Mouse (Mus musculus) CD4-positive, CD25-positive, alpha-beta regulatory T cell, adult 2 months (primary cell): Measurements from ENCODE around the gene Coa4.

Experiments
- DNase-seq: peaks from one replicate; pipeline ENCODE4 v3.0.0-alpha.2; 2012; ENCODE audit warnings: low read depth, low spot score

Coa4 gene

DNA sequence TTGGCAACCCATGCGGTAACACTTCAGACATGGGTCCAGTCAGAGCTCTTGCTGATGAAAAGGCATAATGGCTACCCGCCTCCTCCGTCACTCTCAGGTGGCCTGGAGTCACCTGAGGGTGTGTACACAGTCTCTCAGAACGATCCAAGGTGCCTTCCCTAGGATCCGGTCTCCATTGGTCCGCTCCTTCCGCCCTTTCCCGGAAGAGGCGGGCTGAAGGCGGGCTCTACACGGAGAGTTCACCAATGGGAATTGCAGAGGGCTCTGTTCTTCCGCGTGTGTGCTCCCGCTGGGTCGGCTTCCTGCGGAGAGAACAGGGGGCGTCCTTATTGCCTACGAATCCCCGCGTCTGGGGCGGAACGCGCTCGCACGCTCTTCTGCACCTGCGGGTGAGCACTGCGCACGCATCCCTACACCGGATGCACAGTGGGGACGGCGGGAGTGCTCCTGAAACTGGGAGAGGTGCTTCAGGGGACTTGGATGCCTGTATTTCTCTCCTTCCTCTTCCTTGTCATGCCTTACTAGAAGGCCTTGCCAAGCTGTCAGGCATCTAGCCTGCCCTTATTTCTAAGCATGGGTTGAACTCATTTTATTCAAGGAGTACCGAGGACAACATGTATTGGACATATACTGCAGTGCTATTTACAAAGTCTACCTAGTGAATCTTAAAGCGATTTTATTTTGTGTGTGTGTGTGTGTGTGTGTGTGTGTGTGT is at the start of gene Coa4:
Gene Coa4 (plus strand): TSS at position 268 of the 715 bp plus-strand sequence.
- peak; percentile 95 for DNase-seq

DNA sequence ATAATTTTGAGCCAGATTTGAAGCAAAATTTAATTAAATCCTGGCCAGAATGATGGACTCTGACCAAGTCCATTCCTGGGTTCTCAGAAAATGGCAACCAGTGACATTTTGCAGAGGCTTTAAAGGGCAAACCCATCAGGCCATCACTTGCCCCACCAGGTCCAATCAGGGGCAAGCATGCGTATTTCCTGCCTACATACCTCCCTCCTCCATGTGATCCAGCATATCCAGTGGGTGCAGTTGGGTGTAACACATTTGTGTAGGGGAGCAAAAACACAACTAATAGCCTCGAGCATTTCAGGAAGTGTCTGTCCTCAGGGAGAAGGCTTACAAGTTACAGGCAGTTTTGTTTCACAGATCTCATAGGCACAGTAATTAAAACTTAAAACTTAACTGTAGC is 49.6 kb upstream of the Coa4 start:
- no peak for DNase-seq

DNA sequence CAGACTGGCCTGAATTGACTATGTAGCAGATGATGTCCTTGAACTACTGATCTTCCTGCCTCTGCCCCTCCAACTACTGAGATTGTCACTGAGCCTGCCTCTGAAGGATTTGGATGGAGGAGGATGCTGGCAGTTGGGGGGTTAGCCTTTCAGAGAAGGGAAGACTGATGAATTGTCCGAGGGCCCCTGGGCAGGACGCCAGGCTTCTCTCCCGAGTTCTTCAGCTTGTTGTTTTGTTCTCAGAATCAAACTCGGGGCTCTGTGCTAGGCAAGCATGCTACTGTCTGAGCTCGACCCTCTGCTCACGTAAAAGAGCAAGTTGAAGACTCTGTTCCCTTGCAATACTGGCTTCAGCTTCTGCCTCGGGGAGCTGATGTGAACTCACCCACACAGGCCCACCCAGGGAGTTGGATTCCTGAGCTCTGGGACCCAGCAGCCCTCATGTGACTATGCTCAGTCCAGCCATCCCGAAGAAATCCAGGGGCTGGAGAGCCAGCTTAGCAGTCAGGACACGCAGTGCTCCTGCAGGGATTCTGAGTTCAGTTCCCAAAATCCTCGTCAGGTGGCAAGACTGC is 48.3 kb upstream of the Coa4 start:
- no peak for DNase-seq

DNA sequence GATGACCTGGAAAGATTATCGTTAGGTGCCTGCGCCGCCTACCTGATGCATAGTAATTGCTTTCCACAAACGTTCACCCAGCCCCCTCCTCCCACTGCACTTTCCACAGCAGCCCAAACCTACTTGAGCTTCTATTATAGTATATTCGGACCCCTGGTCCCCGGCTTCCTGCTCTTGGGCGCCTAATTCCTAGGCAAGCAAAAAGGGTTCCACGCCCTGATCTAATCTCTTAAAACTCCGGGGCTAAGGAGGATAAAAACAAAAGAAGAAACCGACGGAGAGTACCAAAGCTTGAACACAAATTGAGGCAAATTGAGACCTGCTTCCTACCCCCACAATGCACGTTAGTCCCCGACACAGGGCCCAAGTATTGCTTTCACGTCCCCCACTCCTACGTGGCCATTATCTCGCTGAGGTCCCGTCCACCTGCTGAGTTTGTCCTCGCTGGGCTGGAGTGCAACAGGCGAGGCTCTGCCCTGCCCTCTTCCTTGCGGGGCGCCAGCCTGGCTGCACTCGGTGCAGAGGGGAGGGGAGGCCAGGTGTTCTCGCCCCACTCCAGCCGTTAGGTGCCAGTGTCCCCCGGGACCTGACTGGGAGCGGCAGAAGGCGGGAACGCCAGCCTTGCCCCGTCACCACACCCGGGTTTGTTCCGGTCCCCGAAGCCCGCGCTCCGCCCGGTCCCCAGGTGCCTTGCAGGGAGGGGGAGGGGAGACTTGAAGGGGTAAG is 44.3 kb upstream of the Coa4 start:
- DNase-seq: peak; percentile 67

DNA sequence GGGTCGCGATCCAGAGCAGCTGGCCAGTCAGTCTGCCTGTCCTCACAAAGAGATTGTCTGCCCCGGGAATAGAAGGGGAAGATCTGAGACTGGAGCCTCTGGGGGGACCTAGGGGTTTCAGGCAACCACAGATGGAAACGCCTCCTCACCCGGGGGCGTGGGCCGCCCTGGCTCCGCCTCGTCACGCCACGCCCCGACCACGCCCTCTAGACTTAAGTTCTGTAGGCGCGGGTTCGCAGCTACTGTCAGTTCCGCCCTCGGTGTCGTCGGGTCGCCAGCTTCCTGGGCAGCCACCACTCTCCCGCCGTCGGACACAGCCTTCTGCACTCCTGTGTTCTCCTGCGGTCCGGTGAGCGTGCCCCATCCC is 43.8 kb upstream of the Coa4 start, which contains the start of gene Ucp2:
Gene Ucp2 (plus strand): TSS at position 221 of the 367 bp plus-strand sequence.
- DNase-seq: peak; percentile 96

DNA sequence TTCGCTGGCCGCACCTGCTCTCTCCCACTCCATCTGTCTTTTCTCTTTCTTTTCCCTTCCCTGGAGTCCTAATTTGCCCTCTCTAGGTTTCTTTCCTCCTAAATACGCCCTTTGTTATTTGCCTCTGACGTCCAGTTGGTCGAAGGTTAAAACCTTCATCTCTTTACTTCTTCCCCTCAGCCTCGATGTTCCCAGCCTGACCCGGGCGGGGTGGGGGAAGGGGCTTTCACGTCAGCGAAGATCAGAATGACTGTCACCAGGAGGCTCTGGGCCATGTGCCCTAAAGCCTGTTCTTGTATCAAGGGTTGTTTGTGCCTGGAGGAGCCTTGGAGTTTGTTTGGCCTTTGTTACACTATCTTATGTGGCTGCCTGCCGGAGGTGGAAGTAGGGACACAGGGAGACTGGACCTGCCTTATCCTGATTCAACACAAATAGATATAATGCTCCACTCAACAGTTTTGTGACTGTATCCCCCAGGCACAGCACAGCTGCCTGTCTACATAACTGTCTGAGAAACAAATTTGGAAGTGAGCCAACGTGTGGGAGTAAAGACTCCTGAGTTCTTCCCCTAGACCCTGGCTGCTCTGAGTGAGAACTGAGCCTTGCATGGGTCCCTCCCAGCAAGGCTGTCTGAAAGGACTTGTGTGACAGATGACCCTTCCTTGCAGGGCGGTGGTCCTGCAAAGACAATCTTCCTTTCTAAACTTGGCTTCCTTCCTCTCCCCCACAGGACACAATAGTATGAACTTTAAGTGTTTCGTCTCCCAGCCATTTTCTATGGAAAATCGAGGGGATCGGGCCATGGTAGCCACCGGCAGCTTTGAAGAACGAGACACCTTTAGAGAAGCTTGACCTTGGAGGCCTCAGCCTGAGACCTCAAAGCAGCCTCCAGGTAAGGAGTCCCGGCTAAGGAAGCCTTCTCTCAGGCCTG is 43.1 kb upstream of the Coa4 start:
- DNase-seq: peak; percentile 82

DNA sequence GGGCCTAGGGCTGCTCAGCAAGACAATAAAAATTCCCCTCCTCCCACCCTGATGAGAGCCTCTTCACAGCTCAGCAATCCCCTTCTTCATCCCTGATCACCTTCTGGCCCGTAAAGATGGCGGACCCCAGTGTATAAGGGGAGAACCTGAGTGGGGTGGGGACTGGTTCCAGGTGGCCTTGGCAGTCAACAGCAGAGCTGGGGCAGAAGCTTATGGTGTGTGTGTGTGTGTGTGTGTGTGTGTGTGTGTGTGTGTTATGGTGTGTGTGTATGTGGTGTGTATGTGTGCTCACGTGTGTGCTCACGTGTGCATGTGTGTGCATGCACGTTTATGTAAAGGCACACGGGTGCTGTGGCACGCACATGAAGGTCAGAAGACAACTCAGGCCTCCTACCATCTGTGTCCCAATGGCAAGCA is 42.4 kb upstream of the Coa4 start:
- peak; percentile 73 for DNase-seq

DNA sequence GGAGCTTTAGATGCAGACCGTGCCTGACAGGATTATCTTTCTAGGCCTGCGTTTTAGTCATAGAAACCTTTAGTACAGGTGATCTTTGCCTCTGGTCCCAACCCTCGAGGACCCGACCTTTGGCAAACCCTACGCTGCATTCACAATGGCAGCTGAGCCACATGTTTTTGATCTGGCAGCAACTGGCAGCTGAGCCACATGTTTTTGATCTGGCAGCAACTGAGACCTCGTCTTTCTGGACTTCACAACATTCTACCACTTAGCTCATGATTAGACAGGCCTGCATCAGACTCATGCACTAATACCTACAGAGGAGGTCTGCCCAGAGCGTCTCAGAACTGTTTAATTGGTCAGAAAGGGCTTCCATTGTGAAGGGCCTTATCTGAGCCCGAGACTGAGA is 41.8 kb upstream of the Coa4 start:
- DNase-seq: peak; percentile 55

DNA sequence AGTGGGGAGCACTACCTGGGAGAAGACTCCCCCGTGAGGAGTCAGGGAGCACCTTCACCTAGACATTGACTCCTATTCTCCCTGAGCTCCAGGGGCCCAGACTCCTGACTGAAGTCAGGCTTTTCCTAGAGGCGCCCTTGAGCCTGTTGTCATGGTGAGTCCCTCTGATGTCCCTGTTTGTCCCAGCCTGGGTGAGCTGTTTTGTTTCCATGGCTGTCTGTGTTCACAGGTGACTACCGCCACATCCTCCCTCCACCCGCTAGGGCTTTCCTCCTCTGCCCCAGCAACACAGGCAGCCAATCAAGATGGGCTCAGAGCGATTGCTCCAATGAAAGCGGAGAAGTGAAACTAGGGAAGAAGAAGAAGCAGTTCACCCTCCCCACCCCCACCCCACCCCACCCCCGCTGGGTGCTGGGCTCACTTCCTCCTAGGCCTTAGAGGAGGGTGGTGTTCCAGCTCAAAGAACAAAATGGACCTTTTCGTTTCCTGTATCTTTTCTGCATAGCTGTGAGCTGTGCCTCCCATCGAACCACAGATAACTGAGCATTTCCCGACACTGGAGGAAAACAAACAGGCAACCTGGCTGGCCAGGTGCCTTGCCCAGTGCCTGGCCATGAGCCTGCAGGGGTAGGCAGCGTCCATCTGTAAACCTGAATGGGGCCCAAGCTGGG is 41.2 kb upstream of the Coa4 start:
- peak; percentile 95 for DNase-seq

DNA sequence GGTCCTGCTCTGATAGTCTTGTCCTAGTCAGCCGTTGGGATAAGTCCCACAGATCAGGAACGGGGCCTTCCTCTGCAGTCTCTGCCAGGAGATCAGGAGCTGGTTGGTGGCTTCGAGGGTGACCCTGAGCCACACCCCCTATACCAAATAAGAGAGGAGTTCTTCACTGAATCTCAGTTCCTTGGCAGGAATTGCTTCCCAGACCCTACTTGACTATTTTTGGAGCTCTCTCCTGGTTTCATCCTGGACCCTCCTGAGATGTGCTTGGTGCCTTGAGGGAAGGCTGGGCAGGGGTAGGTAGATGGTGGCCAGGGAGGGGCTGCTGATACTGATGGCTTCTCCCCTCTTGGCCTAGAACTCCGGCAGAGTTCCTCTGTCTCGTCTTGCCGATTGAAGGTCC is 40.5 kb upstream of the Coa4 start:
- DNase-seq: peak; percentile 22

DNA sequence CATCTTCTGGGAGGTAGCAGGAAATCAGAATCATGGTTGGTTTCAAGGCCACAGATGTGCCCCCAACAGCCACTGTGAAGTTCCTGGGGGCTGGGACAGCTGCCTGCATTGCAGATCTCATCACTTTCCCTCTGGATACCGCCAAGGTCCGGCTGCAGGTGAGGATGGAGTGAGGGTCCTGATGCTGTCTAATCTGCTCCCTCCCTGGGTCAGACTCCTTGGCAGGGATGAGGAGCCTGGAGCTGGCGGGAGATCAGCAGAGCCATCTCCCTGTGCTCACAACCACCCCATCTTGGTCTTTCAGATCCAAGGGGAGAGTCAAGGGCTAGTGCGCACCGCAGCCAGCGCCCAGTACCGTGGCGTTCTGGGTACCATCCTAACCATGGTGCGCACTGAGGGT is 40.1 kb upstream of the Coa4 start:
- peak; percentile 19 for DNase-seq

DNA sequence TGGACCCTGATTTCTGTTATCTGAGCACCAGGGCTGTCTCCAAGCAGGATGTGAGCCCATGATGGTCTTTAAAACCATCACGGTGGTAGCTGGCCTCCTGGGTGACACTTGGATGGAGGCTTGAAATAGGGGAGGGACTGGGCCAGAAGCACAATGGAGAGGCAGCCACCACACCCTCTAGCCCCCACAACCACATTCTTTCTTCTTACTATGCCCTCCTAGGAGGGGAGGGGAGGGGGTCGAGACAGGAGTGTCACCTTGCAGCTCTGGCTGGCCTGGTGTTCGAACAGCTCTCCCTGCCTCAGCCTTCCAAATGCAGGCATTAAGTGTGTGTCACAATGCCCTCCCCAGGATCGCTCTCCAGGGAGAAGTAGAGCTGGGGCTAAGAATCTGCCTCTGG is 39.5 kb upstream of the Coa4 start:
- DNase-seq: no peak

DNA sequence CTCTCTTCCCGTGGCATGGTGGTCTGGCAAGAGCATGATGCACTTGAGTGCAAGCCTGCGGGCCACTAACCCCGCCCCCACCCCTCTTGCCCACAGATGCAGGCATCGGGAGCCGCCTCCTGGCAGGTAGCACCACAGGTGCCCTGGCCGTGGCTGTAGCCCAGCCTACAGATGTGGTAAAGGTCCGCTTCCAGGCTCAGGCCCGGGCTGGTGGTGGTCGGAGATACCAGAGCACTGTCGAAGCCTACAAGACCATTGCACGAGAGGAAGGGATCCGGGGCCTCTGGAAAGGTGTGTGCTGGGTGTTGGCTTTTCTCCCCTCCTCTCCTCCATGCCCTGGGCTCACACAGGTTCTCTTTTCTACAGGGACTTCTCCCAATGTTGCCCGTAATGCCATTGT is 38.9 kb upstream of the Coa4 start:
- peak; percentile 23 for DNase-seq

DNA sequence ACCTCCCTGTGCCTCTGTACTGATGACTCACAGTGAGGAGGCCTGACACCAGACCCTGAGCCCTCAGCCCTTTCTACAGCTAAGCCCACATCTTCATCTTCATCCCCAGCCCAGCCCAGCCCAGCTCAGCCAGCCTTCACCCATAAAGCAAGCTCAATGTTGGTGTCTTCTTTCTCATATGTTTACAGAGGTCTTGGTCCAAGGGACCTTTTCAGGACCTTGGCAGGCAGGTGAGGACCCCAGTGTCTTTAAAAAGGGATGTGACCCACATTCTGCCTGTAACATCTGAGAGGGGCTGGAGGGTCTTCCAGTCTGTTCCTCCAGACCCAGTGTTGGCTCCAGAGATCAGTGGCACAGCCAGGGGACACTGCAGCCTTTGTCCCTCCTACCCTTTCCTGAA is 37.4 kb upstream of the Coa4 start:
- no peak for DNase-seq

DNA sequence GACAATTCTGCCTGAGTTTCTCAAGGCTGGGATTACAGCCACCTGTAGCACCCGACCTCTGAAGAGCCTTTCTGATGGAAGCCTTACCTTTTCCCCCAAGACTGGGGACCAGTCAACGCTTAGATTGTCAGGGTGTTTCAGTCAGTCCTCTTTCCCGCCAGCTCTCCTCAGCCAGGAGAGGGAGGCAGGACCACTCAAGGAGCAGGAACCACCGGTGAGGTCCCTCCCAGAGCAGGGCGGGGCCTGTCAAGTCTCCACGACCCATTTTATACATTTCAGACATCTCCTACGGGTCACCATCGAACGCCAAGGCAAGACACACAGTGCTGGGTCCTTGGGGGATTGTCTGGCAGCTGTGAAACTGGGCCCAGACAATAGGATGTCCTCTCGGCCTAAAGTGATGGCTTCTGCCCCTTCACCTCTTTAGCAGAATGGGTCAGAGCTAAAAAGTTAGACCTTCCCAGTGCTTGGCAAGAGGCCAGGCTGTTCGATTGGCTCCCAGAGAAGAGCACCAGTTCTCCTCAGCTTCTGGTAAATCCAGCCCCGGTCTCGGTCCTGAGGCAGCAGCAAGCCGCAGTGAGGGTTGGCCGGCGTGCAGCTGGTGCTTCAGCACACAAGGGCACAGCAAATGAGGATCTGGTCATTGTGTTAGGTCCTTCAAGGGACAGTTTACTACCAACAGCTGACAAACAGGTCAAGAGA is 36.4 kb upstream of the Coa4 start:
- peak; percentile 34 for DNase-seq

DNA sequence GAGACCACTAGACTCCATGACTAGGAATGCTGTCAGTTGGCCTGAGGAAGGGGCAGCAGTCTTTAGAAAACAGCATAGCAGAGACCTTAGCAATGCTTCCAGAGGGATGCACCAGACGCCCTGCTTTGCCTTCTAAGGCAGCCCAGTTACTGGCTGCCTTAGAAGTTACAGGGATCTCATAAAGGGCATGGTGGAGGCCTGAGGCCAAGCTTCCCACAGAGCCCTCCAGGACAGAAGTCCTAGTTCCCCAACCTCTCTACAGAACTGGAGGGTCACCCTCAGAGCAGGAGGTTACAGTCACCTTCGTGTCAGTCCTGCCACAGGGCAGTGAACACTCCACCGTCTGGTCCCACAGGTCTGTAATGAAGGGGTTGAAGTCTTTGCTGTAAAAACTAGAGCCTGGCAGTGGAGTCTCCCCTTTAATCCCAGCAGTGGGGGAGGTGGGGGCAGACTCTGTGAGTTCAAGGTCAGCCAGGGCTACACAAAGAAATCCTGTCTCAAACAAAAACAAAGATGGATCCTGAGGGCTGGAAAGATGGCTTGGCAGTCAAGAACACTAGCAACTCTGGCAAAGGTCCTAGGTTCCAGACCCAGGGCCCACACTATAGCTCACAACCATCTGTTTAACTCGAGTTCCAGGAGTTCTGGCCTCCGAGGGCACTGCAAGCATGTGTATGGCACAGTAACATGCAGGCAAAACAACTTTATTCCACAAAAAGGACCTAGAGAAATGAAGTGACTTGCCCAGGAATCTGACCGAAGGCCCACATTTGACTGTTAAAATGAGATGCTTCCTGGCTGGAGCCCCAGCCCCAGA is 35.6 kb upstream of the Coa4 start:
- peak; percentile 32 for DNase-seq

DNA sequence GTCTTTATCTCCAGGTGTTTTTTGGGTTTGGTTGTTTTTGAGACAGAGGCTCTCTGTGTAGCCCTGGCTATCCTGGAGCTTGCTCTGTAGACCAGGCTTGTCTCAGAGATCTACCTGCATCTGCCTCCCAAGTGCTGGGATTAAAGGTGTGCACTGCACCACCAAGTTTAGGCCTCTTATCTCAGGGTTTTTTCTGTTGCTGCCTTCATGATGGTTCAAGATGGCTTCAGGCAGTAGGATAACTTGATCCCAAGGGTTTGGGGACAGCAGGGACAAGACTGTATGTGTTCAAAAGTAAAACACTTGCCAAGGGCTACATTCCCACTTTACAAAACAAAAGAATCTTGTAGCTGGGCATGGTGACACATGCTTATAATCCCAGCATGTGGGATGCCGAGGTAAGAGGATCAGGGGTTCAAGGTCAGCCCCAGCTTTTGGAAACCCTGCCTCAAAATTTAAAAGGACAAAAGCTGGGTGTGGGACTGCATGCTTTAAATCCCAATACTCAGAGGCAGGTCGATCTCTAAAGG is 35.0 kb upstream of the Coa4 start:
- DNase-seq: peak; percentile 24

DNA sequence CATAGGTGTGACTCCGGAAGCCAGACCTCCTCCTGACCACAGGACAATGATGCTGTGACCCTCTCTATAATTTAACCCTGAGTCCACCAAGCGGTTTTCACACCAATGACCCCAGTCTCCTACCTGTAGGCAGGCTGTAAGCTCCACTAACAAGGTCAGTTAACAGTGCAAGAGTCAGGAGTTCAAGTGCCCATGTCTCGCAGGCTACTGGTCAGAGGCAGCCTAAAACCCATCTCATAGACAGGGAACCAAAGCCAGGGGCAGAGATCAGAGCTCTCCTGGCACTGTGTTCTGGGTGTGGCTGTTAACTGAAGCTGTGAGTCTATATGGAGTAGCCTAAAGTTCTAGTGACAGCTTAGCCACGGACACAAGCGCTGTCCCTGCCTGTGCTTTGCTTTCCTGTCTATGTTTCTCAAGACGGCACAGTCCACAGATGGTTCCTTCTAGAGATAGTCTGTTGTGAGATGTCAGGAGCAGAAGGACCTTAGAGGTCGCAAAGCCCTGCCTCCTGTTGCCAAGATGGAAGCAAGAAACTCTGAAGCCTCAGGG is 34.4 kb upstream of the Coa4 start:
- DNase-seq: peak; percentile 43

DNA sequence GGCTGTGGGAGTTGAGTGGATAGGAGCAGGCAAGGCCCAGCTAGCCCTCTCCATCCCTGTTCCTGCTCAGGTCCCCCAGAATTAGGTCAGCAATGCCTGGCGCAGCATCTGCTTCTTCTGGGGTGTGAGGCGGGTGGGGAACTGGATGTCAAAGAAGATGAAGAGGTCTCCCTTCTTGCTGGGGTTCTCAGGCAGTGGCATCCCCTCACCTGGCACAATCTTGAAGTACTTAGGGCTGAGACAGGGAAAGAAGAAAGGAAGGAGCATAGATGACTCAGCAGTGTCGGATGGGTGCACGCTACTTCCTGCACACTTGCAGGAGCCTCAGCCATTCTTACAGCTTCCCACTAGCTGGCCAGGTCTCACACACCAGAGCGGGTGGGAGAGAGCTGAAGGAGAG is 33.8 kb upstream of the Coa4 start:
- peak; percentile 62 for DNase-seq
